Mouse (Mus musculus) bone marrow macrophage, adult 2 months (primary cell): Measurements from ENCODE around the gene Nrl. TPM values are rescaled to one million over a fixed set of nuclear protein-coding genes. Genes with fewer than 3 reads are reported as not detected.

Experiments used
- H3K27ac ChIP-seq: 2 replicates; pipeline ENCODE4 v1.5.1; 2012; ENCODE audit warnings: low read depth, low read length; ENCODE audit not compliant: insufficient read depth
- H3K4me1 ChIP-seq: 2 replicates; pipeline ENCODE4 v1.6.1; 2012; ENCODE audit warnings: low read length; ENCODE audit not compliant: control insufficient read depth, insufficient read depth
- H3K4me3 ChIP-seq: 2 replicates; pipeline ENCODE4 v1.5.1; 2012; ENCODE audit warnings: mild to moderate bottlenecking, low read length, moderate library complexity; ENCODE audit not compliant: insufficient read depth
- CTCF ChIP-seq: IDR thresholded peaks from 2 replicates; pipeline ENCODE4 v1.5.1; 2012; ENCODE audit warnings: low read depth, mild to moderate bottlenecking, low read length, moderate library complexity
- POLR2A ChIP-seq: IDR thresholded peaks from 2 replicates; pipeline ENCODE4 v1.6.1; 2012; ENCODE audit warnings: mild to moderate bottlenecking, low read depth, low read length, borderline replicate concordance
- polyA plus RNA-seq: library from polyadenylated mRNA; stranded (reverse); fragments of >200 nt; gene quantifications from 2 replicates; pipeline ENCODE4 v1.2.4, GENCODE M21; 2012; ENCODE audit not compliant: missing spikeins, insufficient read depth, insufficient read length

Gene Nrl
- polyA plus RNA-seq, 1 experiment, result not detected

DNA sequence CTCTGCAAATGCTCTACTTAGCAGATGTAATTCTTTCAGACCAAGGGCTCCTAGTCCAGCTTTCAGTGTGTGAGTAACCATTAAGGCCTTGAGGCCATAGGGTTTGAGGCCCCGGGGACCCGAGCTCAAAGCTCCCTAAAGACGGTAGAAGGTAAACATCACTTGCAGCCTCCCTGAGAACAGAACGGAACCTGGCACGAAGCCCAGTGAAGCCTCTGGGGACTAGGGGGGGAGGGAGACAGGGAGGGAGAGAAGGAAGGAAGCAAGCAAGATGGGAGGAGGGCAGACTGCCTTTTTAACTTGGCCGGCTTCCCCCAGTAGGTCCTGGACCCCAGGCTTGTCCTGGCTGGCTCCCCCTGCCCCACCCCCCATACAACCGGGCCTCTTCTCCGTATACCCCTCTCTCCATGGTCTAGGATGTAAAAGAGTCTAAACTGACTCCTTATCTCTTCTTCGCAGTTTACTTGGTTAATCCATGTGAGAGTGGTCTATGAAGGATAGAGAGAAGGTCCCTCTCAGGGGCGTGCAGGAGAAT lies 16.1 kb upstream of the Nrl start:
- TF ChIP-seq CTCF, result no peak
- no peak for TF ChIP-seq POLR2A
- H3K27ac ChIP-seq, result peak overlapping the region; percentile 66
- H3K4me3 ChIP-seq, result peak overlapping the region; percentile 93
- H3K4me1 ChIP-seq, result peaks cover 19% of the 10 kb centered on the region

DNA sequence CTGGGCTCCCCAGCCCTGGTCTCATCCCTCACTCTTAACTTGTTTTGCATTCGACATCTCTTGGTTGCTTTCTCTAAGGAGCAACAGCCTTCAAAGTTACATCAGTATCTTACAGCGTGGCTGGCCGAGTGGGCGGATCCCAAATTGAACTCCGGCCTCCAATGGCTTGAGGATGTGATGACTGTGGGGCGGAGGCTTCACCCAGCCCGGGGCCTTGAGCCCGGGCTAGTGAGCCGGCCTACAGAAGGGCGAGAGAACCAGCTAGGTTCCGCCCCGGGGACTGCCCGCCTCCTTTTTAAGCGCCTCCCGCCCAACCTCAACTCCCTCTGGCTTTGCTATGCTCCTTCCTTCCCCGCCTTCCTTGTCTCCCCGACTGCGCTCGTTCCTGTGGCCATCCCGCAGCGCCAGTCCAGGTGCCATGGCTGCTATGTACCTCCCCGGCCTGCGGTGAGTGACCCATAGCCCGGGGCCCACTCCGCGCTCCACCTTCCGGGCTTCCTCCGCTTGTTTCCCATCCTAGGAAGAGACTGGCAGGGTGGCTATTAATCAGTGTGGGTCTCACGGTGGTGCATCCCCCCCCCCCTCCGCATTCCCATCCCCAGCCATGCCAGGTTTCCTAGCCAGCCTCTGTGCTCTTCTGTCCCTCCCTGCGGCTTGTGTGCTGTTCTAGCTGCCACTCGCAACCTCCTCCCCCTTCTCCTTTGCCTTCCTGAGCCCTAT lies 15.4 kb upstream of the Nrl start, which contains the start of gene Pck2:
Gene Pck2 (plus strand): TSS at position 200 of the 720 bp plus-strand sequence.
- peak within 1 kb of the TSS; percentile 93 for H3K4me3 ChIP-seq
- H3K4me1 ChIP-seq, result peaks cover 19% of the 10 kb centered on the region
- peak within 1 kb of the TSS; percentile 66 for H3K27ac ChIP-seq
- TF ChIP-seq CTCF (no peak), POLR2A (no peak)

DNA sequence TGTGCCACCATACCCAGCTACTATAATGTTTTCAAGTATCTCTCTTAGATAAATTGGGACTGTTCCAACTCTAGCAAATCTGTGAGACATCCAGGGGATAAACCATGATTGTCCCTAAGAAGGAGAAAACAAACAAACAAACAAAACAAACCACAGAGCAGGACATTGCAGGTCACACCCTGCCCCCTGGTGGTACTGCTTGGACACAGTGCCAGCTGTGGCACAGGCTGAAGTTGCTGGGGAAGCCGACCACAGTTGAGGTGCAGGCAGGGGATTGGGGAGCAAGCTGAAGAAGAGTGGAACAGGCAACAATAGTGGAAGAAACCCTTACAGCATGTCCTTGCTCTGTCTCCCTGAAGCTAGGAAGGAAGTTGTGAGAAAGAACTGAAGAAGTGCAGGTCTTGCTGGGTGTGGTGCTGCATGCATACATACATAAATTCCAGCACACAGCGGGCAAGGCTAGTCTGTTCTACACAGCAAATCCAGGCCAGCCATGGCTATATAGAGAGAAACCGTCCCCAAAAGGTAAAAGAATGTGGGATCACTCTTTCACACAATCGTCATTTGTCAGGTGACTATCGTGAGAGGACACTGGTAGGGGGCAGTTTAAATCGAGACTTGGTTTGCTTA lies 11.4 kb upstream of the Nrl start:
- TF ChIP-seq POLR2A (no peak), CTCF (peak; percentile 66)
- Histone ChIP-seq H3K4me3 (no peak overlapping the region), H3K27ac (no peak overlapping the region), H3K4me1 (peaks cover 8% of the 10 kb centered on the region)

DNA sequence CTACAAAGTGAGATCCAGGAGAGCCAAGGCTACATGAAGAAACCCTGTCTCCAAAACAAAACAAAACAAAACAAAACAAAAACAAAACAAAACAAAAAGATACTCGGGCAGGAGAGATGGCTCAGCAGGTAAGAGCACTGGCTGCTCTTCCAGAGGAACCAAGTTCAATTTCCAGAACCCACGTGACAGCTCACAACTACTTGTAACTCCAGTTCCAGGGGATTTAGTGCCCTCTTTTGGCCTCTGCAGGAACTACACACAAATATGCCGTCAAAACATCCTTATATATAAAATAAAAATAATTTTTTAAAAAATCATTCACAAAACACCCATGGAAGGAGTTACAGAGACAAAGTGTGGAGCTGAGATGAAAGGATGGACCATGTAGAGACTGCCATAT lies 3.2 kb upstream of the Nrl start:
- Histone ChIP-seq H3K4me3 (no peak overlapping the region), H3K4me1 (no peaks in the 10 kb centered on the region), H3K27ac (no peak overlapping the region)
- no peak for TF ChIP-seq POLR2A
- no peak for TF ChIP-seq CTCF

DNA sequence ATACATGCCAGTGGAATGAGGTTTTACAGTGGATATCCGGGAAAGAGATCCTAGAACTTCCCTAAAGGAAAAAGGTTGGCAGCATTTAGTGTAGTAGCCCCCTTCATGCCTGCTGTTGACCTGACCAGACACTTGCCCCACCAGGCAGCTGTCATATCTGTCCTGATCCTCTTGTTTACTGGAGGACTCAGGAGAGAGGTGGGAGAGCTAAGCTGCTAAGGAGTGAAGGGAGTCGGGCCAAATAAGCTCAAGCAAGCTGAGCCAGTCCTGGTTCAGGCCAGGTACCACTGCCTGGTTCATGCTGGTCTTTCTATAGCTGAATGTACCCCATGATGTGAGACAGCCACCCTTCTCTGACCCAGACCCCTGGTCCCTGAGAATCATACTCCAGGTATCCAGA lies 1.9 kb upstream of the Nrl start:
- no peak for TF ChIP-seq POLR2A
- no peak for TF ChIP-seq CTCF
- H3K4me1 ChIP-seq, result no peaks in the 10 kb centered on the region
- no peak overlapping the region for H3K4me3 ChIP-seq
- no peak overlapping the region for H3K27ac ChIP-seq

DNA sequence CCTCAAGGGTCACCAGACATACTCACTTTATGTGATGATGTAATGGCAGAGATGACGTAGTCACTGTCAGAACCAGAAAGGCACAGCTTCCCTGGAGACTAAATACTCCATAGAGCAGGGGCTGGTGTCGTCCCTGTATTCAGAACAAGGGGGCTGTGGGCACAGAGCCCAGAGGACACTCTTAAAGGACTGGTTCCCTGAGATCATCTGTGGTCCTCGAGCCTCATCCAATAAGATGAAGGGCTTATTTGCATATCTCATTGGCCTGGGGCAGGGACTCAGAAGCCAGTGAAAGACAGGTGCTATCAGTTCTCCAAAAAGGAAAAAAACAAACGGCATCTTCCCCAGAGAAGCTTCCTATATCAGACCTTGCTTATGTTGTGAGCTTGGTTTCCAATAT lies 719 bp downstream of the Nrl start:
- TF ChIP-seq CTCF, result no peak
- no peak for TF ChIP-seq POLR2A
- Histone ChIP-seq H3K27ac (no peak overlapping the region), H3K4me1 (no peaks in the 10 kb centered on the region), H3K4me3 (no peak overlapping the region)

DNA sequence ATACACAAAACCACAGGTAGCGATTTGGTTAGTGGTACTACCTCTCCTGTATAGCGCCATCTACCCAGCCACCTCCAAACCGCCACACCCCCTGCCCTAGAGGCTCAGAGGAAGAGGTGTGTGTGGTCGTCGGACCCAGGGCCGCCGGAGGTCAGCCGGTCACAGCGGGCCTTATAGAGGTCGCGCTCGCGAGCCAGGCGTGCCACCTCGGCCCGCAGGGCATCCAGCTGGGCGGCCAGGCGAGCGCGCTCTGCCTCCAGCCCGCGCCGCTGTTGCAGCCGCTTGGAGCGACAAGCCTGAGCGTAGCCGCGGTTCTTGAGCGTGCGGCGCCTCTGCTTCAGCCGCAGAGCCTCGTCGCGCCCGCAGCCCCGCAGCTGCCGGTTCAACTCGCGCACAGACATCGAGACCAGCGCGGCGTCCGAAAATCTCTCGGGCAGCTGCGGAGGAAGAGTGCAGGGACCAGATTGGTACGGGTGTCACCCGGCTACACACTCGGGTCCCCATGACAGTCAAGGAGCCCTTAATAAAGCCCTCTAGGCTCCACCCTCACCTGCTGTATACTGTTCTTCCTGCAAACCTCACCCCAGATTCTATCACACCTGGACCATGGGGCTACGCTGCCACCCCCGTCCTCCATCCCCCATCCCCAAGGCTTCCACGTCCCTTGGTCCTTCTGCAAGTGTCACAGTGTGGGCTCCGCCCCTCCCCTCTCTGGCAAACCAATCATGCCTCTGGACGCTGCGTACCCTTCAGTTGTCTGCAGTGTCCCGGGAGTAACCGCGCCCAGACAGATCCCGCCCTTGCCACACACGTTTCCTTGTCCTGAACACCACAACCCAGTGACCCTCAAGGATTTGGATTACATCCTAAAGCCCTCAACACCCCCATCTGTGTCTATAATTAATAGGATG lies 4.1 kb downstream of the Nrl start:
- no peaks in the 10 kb centered on the region for H3K4me1 ChIP-seq
- TF ChIP-seq POLR2A (no peak), CTCF (no peak)
- H3K27ac ChIP-seq, result no peak overlapping the region
- peak overlapping the region; percentile 26 for H3K4me3 ChIP-seq

DNA sequence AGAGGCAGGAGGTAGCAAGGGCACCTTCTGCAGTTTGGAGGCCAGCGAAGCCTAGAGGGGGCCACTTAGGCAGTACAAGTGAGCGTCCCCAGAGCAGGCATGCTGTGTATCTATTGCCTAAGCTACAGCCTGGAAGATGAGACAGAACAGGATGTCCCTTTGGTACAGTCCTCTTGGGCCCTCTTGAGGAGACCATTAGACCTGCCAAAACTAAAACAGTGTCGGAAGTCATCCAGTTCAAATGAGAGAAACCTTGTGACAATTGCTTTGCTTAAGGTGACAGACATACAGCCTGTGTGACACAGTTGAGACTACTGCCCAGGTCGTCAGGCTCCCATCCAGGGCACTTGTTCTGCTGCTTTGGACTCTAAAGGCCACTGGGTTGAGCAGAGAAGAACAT lies 5.2 kb downstream of the Nrl start:
- Histone ChIP-seq H3K27ac (no peak overlapping the region), H3K4me3 (no peak overlapping the region), H3K4me1 (no peaks in the 10 kb centered on the region)
- TF ChIP-seq CTCF, result no peak
- TF ChIP-seq POLR2A, result no peak

DNA sequence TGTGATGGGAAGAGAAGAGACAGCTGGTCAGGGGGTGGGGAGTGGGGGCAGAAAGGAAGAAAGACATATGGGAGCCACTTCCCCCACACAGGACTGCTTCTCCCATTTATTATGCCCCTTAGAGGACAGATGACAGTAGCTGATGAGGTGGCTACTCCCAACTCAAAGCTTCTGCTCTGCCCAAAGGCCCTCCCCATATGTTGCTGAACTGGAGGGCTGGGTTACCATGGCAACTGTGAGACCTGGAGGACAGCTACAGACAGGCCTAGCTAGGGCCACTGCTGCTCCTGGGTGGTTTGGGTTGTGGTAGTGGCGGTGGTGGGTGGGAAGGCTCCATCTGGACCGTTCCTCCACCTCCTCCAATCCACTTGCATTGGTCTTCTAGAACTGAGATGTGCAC lies 5.9 kb downstream of the Nrl start:
- no peak for TF ChIP-seq POLR2A
- no peak overlapping the region for H3K4me3 ChIP-seq
- no peak overlapping the region for H3K27ac ChIP-seq
- no peaks in the 10 kb centered on the region for H3K4me1 ChIP-seq
